Mouse (Mus musculus) erythroblast, embryonic 14.5 days (primary cell): ENCODE data around the gene Stx12.

Experiments used
- GATA1 ChIP-seq: IDR thresholded peaks from 2 replicates; pipeline ENCODE4 v1.6.1; 2012; ENCODE audit warnings: low read length, inconsistent platforms, mixed read lengths
- TAL1 ChIP-seq: IDR thresholded peaks from 3 replicates; pipeline ENCODE4 v1.6.1; 2012; ENCODE audit warnings: low read length, inconsistent platforms, mixed read lengths

- TF ChIP-seq TAL1 (no peak), GATA1 (no peak)
Observed at GRCm38 (mm10) chr4:132883561-132884063, 697 bp downstream of the Stx12 start.
